Mouse (Mus musculus) right cerebral cortex, adult 2 months (tissue): Measurements from ENCODE around the gene Atp6v0b.

ENCODE experiments used
- DNase-seq, 2 experiments: peaks; one replicate each; pipeline ENCODE4 v3.0.0; 2021 to 2022; ENCODE audit warnings: low spot score in 2 of 2

Gene Atp6v0b

GRCm38 (mm10) chr4:117871787-117872186 lies 15.3 kb downstream of the Atp6v0b start:
- DNase-seq = no peak

GRCm38 (mm10) chr4:117870437-117870836 lies 16.7 kb downstream of the Atp6v0b start:
- no peak for DNase-seq

GRCm38 (mm10) chr4:117869317-117869716 lies 17.8 kb downstream of the Atp6v0b start:
- no peak for DNase-seq

GRCm38 (mm10) chr4:117867823-117868222 lies 19.3 kb downstream of the Atp6v0b start:
- peak in 1 of 2 experiments; percentile 61 for DNase-seq

GRCm38 (mm10) chr4:117867000-117867399 lies 20.1 kb downstream of the Atp6v0b start:
- DNase-seq = no peak

GRCm38 (mm10) chr4:117866083-117866482 lies 21.1 kb downstream of the Atp6v0b start:
- DNase-seq = no peak

- peak; percentile 54 to 64 for DNase-seq
Observed at GRCm38 (mm10) chr4:117862823-117863222, 24.3 kb downstream of the Atp6v0b start.

- DNase-seq = no peak
Observed at GRCm38 (mm10) chr4:117860570-117860969, 26.6 kb downstream of the Atp6v0b start.

GRCm38 (mm10) chr4:117858794-117859193 lies 28.3 kb downstream of the Atp6v0b start:
- DNase-seq = peak in 1 of 2 experiments; percentile 53

GRCm38 (mm10) chr4:117855146-117855545 lies 32.0 kb downstream of the Atp6v0b start:
- DNase-seq = no peak

GRCm38 (mm10) chr4:117852152-117852868 lies 34.8 kb downstream of the Atp6v0b start:
- no peak for DNase-seq

- no peak for DNase-seq
Observed at GRCm38 (mm10) chr4:117850871-117851270, 36.3 kb downstream of the Atp6v0b start.

- DNase-seq = no peak
Observed at GRCm38 (mm10) chr4:117850176-117850575, 37.0 kb downstream of the Atp6v0b start.

- no peak for DNase-seq
Observed at GRCm38 (mm10) chr4:117849506-117849905, 37.6 kb downstream of the Atp6v0b start.

GRCm38 (mm10) chr4:117849063-117849462 lies 38.1 kb downstream of the Atp6v0b start:
- no peak for DNase-seq

GRCm38 (mm10) chr4:117847011-117847410 lies 40.1 kb downstream of the Atp6v0b start:
- DNase-seq = no peak

- DNase-seq = no peak
Observed at GRCm38 (mm10) chr4:117846261-117846660, 40.9 kb downstream of the Atp6v0b start.

GRCm38 (mm10) chr4:117845316-117845715 lies 41.8 kb downstream of the Atp6v0b start:
- no peak for DNase-seq

GRCm38 (mm10) chr4:117844467-117844866 lies 42.7 kb downstream of the Atp6v0b start:
- DNase-seq = no peak

- no peak for DNase-seq
Observed at GRCm38 (mm10) chr4:117843101-117843500, 44.0 kb downstream of the Atp6v0b start.

GRCm38 (mm10) chr4:117841566-117841965 lies 45.6 kb downstream of the Atp6v0b start:
- no peak for DNase-seq

GRCm38 (mm10) chr4:117840821-117841220 lies 46.3 kb downstream of the Atp6v0b start:
- no peak for DNase-seq

- DNase-seq = no peak
Observed at GRCm38 (mm10) chr4:117839366-117839765, 47.8 kb downstream of the Atp6v0b start.

- DNase-seq = no peak
Observed at GRCm38 (mm10) chr4:117837271-117837670, 49.9 kb downstream of the Atp6v0b start.
